Mouse (Mus musculus) frontal cortex, postnatal 10 days (tissue): ENCODE results near the gene Hoxa2.

Experiments
- DNase-seq, 2 experiments: peaks; one replicate each; pipeline ENCODE4 v3.0.0; 2022; ENCODE audit warnings: low spot score in 2 of 2, mixed read lengths in 1 of 2

Hoxa2 gene

GRCm38 (mm10) chr6:52150401-52150966, 14.1 kb downstream of the Hoxa2 start:
- DNase-seq: no peak

GRCm38 (mm10) chr6:52139115-52139514, 25.5 kb downstream of the Hoxa2 start:
- DNase-seq: no peak

GRCm38 (mm10) chr6:52138576-52138975, 26.1 kb downstream of the Hoxa2 start:
- no peak for DNase-seq

GRCm38 (mm10) chr6:52137841-52138535, 26.6 kb downstream of the Hoxa2 start:
- no peak for DNase-seq

- no peak for DNase-seq
These were observed 41.0 kb downstream of the Hoxa2 start for GRCm38 (mm10) chr6:52123673-52124072.

- DNase-seq: no peak
These were observed 43.5 kb downstream of the Hoxa2 start for GRCm38 (mm10) chr6:52121173-52121572.

- no peak for DNase-seq
These were observed 45.6 kb downstream of the Hoxa2 start for GRCm38 (mm10) chr6:52118903-52119635.

- DNase-seq: no peak
These were observed 48.7 kb downstream of the Hoxa2 start for GRCm38 (mm10) chr6:52115899-52116298.
